Mouse (Mus musculus): ENCODE data around the gene Shoc2. TPM values are rescaled to one million over a fixed set of nuclear protein-coding genes. Genes with fewer than 3 reads are reported as not detected.

Shoc2 gene
- polyA plus RNA-seq (2012; rRNA removed) = 8.4 and 10.2 TPM in 2 replicates

GRCm38 (mm10) chr19:53943802-53944785, at the start of gene Shoc2, which contains the start of gene Bbip1:
Gene Shoc2, plus strand, starts transcription at chr19:53944306.
Gene Bbip1, minus strand, starts transcription at chr19:53944627.

DNA sequence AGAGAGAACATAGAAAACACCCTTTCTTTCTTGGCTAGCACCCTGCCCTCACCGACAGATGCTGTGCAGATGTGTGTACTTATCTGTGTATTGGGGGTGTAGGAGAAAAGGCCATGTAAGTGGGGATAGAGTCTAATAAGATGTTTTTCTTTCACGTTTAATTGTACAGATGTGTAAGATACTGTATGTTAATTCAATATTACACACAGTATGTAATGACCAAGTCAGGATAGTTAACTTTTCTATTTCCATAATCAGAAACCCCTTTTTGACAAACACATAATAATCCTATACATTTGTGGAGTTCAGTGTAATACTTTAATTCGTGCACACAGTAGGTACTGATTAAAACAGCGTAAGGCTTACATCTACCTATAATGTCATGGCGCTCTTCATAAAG, 99.7 kb downstream of the Shoc2 start, which contains the start of gene Adra2a:
Gene Adra2a (plus strand): TSS at position 301 of the 400 bp plus-strand sequence.

Other genes starting within 250 kb of the Shoc2 start
- gene Pdcd4, start 52.1 kb upstream of the Shoc2 start, polyA plus RNA-seq (2012; rRNA removed) = 7.7 and 9.8 TPM in 2 replicates
- gene Bbip1, start 321 bp downstream of the Shoc2 start, polyA plus RNA-seq (2012; rRNA removed) = 3.3 and 3.7 TPM in 2 replicates
- 40.4 and 49.2 TPM in 2 replicates for gene Adra2a, start 99.8 kb downstream of the Shoc2 start, polyA plus RNA-seq (2012; rRNA removed)